Mouse (Mus musculus) kidney, adult 2 months (tissue): ENCODE data around the gene Apon.
"Not testable (repeated sequence)": the region's sequence is repeated elsewhere in the genome, so short reads cannot be mapped to it uniquely, and the experiment has no call there.

Experiments
- CTCF ChIP-seq: fragments of 200-500 bp; conservative IDR thresholded peaks from 2 replicates; pipeline ENCODE4 v1.5.1; 2011; ENCODE audit warnings: low read depth, mild to moderate bottlenecking, control low read depth, low read length, moderate library complexity, mixed read lengths; ENCODE audit not compliant: insufficient read depth, insufficient read length
- POLR2A ChIP-seq: fragments of 200-500 bp; IDR thresholded peaks from one replicate; pipeline ENCODE4 v1.6.1; 2011; ENCODE audit warnings: low read depth, low read length, control low read depth

DNA sequence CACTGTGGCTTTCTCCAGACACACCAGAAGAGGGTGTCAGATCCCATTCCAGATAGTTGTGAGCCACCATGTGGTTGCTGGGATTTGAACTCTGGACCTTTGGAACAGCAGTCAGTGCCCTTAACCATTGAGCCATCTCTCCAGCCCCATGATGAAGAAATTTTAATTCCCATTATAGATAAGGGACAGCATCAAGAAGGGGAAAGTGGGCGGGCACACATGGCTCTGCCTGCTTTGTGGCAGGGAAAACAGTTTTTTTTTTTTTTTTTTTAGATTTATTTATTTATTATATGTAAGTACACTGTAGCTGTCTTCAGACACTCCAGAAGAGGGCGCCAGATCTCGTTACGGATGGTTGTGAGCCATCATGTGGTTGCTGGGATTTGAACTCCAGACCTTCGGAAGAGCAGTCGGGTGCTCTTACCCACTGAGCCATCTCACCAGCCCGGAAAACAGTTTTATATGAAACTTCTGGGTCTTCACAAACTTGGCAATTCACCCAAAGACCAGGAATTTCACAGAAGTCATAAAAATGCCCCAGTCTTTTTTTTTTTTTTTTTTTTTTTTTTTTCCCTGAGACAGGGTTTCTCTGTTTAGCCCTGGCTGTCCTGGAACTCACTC, 19.0 kb downstream of the Apon start:
- not testable (repeated sequence) for TF ChIP-seq CTCF, POLR2A
